Mouse (Mus musculus) limb, embryonic 12.5 days (tissue): Measurements from ENCODE around the gene Wdpcp. TPM values are rescaled to one million over a fixed set of nuclear protein-coding genes. Genes with fewer than 3 reads are reported as not detected.
A peak's percentile ranks its signal among the peaks of the same experiment; 100 is the strongest.

Experiments
- ATAC-seq: fragments of 200-750 bp; cut with Nextera tagmentation; 2 replicates; pipeline ENCODE4 v1.8.0; 2017; ENCODE audit warnings: low read depth, moderate TSS enrichment; ENCODE audit not compliant: insufficient number of reproducible peaks, insufficient read depth, low FRiP score, low TSS enrichment
- H3K27ac ChIP-seq: fragments of 300-500 bp; sonication (generic); 2 replicates; pipeline ENCODE4 v1.5.1; 2016; ENCODE audit warnings: mild to moderate bottlenecking, moderate library complexity
- H3K27me3 ChIP-seq: fragments of 300-500 bp; sonication (generic); 2 replicates; pipeline ENCODE4 v1.6.1; 2016; ENCODE audit warnings: mild to moderate bottlenecking, moderate library complexity
- H3K36me3 ChIP-seq: fragments of 300-500 bp; sonication (generic); 2 replicates; pipeline ENCODE4 v1.6.1; 2016; ENCODE audit warnings: mild to moderate bottlenecking, moderate library complexity
- H3K4me1 ChIP-seq: fragments of 300-500 bp; sonication (generic); replicated peaks from 2 replicates; pipeline ENCODE4 v1.6.1; 2016
- H3K4me2 ChIP-seq: fragments of 300-500 bp; sonication (generic); 2 replicates; pipeline ENCODE4 v1.6.1; 2016; ENCODE audit warnings: mild to moderate bottlenecking, moderate library complexity
- H3K4me3 ChIP-seq: fragments of 300-500 bp; sonication (generic); replicated peaks from 2 replicates; pipeline ENCODE4 v1.5.1; 2016; ENCODE audit warnings: mild to moderate bottlenecking
- H3K9ac ChIP-seq: fragments of 300-500 bp; sonication (generic); replicated peaks from 2 replicates; pipeline ENCODE4 v1.6.1; 2016; ENCODE audit warnings: mild to moderate bottlenecking, moderate library complexity
- H3K9me3 ChIP-seq: fragments of 300-500 bp; sonication (generic); 2 replicates; pipeline ENCODE4 v1.6.1; 2016; ENCODE audit warnings: mild to moderate bottlenecking, moderate library complexity
- WGBS: fragments of 180-500 bp; shearing (Covaris S2); methylation state at CpG from one replicate; pipeline ENCODE4 v1.1.7; 2016; 5-methylcytosine and 5-hydroxymethylcytosine counted together
- polyA plus RNA-seq: library from polyadenylated mRNA; unstranded; fragments of >200 nt; fragmentation: Nextera tagmentation; extraction: Ambion mirVana; gene quantifications from 2 replicates; pipeline ENCODE4 v1.2.1, GENCODE M21; 2016

Gene Wdpcp
- polyA plus RNA-seq, 1 experiment from 2014 or later = 10.6 TPM

DNA sequence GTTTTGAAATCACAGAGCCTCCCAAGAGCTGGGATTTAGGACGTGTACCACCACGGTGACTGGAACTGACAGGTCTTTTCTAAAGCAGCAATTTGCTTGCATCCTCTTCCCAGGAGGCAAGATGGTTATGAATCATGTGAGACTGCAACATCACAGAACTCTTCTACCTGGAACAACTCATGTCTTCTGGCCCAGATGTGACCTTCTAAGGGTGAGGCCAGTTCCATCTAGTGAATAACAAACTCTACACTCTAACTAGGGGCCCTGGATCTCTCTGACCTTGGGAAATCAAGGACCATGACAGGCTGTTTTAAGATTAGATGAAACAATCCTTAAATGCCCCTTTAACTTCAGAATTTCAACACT lies 1.9 kb upstream of the Wdpcp start:
- Histone ChIP-seq H3K27ac (no peak overlapping the region), H3K36me3 (peaks cover 8% of the 10 kb centered on the region), H3K27me3 (no peaks in the 10 kb centered on the region), H3K4me1 (peaks cover 27% of the 10 kb centered on the region), H3K4me2 (peak overlapping the region; percentile 75), H3K9ac (0 out of 2 replicates have a peak overlapping the region, but pooled peaks have one; percentile 2), H3K9me3 (no peaks in the 10 kb centered on the region), H3K4me3 (no peak overlapping the region)
- ATAC-seq = no peak
- 82% methylated on average over 2 of the region's 2 CpGs for WGBS

DNA sequence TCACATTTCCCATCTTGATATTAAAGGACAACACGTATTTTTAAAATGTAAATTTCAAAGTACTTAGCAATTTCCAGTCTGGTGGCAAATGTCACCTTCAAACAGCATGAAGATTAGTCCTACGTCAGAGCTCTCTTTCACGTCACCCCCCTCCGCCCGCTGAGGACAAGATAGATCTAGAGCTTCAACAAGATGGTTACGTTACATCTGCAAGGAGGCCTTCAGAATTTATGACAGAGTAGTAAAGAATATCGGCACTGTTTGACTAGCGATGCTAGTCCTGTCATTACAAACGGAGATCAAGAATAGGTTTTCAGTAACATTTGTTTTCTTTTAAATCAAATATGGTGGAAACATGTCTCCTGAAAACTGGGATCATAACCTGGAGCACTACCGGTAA lies 1.1 kb upstream of the Wdpcp start:
- no peak for ATAC-seq

DNA sequence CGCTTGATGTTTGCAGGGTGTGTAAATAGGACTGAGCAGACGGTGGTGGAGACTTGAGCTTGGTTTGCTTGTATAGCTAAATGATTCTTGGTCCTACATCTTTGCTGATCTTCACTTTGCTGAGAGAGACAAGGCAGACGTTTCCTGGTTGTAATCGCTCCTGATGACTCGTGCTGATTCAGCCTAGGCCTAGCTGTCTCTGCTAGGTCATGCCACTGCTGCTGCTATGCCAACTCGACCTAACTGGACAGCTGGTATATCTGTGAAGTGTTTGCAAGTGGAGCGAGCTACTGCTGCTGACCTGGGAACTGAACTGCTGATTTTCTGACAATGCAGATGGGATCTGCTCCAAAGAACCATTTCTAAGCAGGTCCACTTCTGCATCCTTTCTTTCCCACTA lies 9.4 kb downstream of the Wdpcp start:
- H3K36me3 ChIP-seq = no peaks in the 10 kb centered on the region
- ATAC-seq = no peak
- no peaks in the 10 kb centered on the region for H3K4me1 ChIP-seq
- no peak overlapping the region for H3K4me3 ChIP-seq
- H3K9me3 ChIP-seq = no peaks in the 10 kb centered on the region
- no peak overlapping the region for H3K9ac ChIP-seq
- 79% methylated on average over 7 of the region's 7 CpGs for WGBS
- no peaks in the 10 kb centered on the region for H3K27me3 ChIP-seq
- H3K4me2 ChIP-seq = no peak overlapping the region
- H3K27ac ChIP-seq = no peak overlapping the region

More for the DNA sequence above, 1.1 kb upstream of the Wdpcp start:
- Histone ChIP-seq H3K9me3 (no peaks in the 10 kb centered on the region), H3K36me3 (no peaks in the 10 kb centered on the region), H3K4me2 (peak overlapping the region; percentile 75), H3K4me3 (peak overlapping the region; percentile 77), H3K27ac (no peak overlapping the region), H3K9ac (peak overlapping the region; percentile 75), H3K4me1 (peaks cover 25% of the 10 kb centered on the region), H3K27me3 (no peaks in the 10 kb centered on the region)
- WGBS = 13% methylated on average over 10 of the region's 10 CpGs

DNA sequence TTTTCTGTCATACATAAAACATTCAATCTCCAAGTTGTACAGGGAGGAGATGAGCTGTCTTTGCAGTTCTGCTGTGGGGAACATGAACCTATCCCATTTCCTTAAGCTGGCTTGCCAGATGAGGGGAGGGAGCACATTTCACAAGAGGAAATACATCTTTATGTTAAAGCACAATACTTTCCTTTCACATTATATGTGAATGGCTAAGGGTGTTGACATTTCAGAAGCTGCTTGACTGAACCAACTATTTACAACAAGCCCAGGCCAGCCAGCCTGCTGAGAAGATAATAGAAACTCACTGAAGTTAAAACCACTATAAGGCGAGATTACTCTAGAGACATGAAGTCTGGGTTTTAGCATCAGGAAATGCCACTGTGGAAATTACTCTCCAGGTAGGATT lies 11.3 kb downstream of the Wdpcp start:
- no peak for ATAC-seq
- no peaks in the 10 kb centered on the region for H3K9me3 ChIP-seq

DNA sequence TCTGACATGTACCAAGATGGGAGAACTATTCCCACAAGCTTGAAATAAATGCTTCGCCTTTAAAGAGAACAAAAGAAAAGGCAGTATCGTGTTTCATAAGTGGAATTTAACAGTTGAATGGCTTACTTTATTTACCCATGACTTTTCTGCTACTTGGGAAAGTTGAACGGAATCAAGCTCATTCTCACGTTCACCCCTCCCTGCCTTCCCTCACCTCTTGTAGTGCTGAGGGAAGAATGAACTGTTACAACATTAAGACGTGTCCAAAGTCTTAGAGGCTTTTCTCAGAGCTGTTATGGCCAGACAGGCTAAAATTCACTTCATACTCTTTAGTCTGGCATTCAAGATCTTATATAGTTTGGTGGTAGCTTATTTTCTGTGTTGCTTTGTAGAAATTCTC lies 30.5 kb downstream of the Wdpcp start:
- Histone ChIP-seq H3K9ac (no peak overlapping the region), H3K36me3 (no peaks in the 10 kb centered on the region), H3K4me2 (no peak overlapping the region), H3K27ac (no peak overlapping the region), H3K4me3 (no peak overlapping the region), H3K9me3 (no peaks in the 10 kb centered on the region), H3K4me1 (0 out of 2 replicates have a peak, but pooled peaks cover 3% of the 10 kb centered on the region), H3K27me3 (no peaks in the 10 kb centered on the region)
- ATAC-seq = no peak
- WGBS = 50% methylated on average over 5 of the region's 5 CpGs

More for the DNA sequence above, 11.3 kb downstream of the Wdpcp start:
- Histone ChIP-seq H3K9ac (no peak overlapping the region), H3K27ac (no peak overlapping the region), H3K36me3 (no peaks in the 10 kb centered on the region), H3K4me2 (no peak overlapping the region), H3K4me1 (no peaks in the 10 kb centered on the region), H3K27me3 (no peaks in the 10 kb centered on the region), H3K4me3 (no peak overlapping the region)
- WGBS = 40% methylated on average over 1 of the region's 1 CpGs

DNA sequence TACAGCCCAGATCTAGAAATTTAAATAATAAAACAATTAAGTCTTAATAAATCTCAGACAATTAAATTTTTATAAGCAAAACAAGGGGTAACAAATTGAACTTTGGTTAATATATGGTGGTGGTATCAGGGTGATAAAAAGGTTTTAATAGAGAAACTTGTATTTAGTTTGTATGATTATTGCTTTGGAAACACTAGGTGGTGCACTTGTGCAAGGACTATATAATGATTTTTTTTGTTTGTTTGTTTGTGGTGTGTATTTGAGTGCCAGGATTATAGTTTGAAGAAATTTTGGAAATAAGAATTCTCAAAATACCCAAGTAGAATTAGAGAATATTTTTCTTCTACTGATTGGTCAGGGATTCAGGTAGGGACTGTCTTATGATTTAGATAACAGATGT lies 43.9 kb downstream of the Wdpcp start:
- no peaks in the 10 kb centered on the region for H3K4me1 ChIP-seq
- no peaks in the 10 kb centered on the region for H3K27me3 ChIP-seq
- no peak for ATAC-seq
- H3K4me3 ChIP-seq = no peak overlapping the region
- H3K9me3 ChIP-seq = no peaks in the 10 kb centered on the region
- no peak overlapping the region for H3K9ac ChIP-seq
- H3K27ac ChIP-seq = no peak overlapping the region
- no peaks in the 10 kb centered on the region for H3K36me3 ChIP-seq
- no peak overlapping the region for H3K4me2 ChIP-seq

DNA sequence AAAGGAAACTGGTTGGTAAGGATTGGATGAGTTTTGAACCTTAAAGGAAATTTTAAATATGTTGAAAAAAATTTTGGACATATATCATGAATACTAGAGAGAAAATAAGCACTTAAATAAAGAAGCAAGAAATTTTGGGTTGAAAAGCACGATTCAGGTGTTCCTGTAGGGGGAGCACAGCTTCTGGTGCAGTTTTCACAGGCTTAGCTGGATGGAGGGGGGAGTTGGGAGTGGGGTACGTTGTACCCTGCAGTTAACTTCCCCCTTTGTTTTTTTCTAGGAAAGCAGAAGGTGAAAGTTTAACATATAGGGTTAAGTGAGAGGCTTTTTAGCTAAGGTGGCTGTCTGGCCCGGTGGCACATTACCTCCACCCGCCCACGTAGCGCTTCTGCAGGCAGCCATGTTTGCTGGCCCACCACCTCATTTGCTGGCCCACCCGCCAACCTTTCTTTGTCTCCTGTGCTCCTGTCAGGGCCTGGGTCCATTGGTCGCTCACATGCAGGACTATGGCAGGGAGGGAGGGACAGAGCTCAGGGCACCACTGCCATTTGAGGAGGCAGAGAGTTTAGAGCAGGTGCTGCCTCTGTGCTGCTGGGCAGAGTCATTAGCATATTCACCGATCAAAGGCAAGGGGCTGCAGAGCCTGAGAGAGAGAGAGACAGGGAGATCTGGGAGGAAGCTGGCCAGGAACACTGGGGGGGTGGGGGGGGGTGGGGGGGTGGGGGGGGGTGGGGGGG lies 62.3 kb downstream of the Wdpcp start:
- H3K27me3 ChIP-seq = no peaks in the 10 kb centered on the region

DNA sequence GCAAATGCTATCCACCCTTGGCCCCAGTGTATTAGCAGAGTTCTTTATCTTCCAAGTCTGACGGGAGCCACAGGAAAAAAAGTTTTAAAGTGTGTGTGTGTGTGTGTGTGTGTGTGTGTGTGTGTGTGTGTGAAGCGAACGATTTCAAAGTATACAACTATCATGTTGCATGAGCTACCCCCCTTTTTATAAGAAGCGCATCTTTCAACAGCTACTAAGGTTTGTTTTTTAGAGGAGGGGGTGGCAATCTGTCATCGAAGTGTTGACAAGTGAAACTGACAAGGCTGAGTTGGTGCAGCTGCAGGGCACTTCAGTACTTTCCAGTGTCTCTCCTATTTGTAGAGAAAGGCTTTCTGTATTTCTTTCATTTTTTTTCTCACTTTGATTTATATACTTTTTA lies 66.3 kb downstream of the Wdpcp start:
- 25% methylated on average over 5 of the region's 5 CpGs for WGBS
- no peaks in the 10 kb centered on the region for H3K36me3 ChIP-seq

More for the DNA sequence above, 62.3 kb downstream of the Wdpcp start:
- Histone ChIP-seq H3K4me2 (no peak overlapping the region), H3K4me1 (no peaks in the 10 kb centered on the region), H3K9ac (no peak overlapping the region), H3K9me3 (0 out of 2 replicates have a peak, but pooled peaks cover 4% of the 10 kb centered on the region), H3K4me3 (no peak overlapping the region), H3K36me3 (no peaks in the 10 kb centered on the region), H3K27ac (no peak overlapping the region)
- WGBS = 65% methylated on average over 9 of the region's 9 CpGs
- no peak for ATAC-seq

DNA sequence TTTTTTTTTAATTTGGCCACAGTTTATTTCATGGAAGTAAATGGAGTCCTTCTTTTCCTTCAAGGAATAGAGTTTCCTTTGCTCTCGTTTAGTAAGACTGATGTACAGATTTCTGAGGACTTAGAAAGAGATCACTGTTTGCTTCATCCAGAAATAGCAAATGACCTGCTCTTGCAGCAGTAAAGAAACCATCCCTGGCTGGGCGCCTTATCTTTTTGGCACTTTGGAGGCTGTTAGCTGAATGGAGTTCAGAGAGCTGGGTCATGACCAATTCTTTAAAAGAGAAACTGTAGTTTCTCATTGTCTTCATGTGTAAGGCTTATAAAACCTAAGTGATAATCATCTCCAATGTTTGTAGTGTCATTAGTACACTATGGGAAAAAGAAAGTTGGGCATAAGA lies 67.5 kb downstream of the Wdpcp start:
- Histone ChIP-seq H3K4me3 (no peak overlapping the region), H3K27ac (no peak overlapping the region), H3K9me3 (no peaks in the 10 kb centered on the region), H3K9ac (no peak overlapping the region), H3K4me1 (no peaks in the 10 kb centered on the region), H3K36me3 (no peaks in the 10 kb centered on the region), H3K27me3 (no peaks in the 10 kb centered on the region), H3K4me2 (no peak overlapping the region)
- 53% methylated on average over 2 of the region's 2 CpGs for whole genome bisulfite sequencing
- no peak for ATAC-seq

More for the DNA sequence above, 66.3 kb downstream of the Wdpcp start:
- Histone ChIP-seq H3K27me3 (no peaks in the 10 kb centered on the region), H3K4me1 (no peaks in the 10 kb centered on the region), H3K27ac (no peak overlapping the region), H3K4me3 (no peak overlapping the region), H3K4me2 (no peak overlapping the region), H3K9ac (no peak overlapping the region), H3K9me3 (no peaks in the 10 kb centered on the region)
- no peak for ATAC-seq

DNA sequence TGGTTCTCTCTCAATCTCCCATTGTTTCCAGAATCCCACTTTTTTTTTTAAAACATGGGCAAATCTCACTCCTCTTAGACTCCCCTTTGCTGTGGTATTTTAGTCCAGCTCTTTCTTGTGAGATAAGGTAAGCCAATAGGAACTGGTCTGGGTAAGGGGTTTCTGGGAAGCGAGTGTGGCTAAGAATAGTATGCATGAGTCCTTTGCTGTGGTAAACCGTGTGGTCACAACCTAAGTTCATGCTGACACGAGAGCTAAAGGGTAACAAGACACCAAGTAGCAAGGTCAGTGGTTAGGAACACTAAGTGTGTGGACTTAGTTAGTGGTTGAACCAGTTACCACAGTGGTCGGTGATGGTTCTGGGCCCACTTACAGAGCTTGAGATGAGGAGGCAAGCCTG lies 72.2 kb downstream of the Wdpcp start:
- WGBS = 60% methylated on average over 4 of the region's 4 CpGs

DNA sequence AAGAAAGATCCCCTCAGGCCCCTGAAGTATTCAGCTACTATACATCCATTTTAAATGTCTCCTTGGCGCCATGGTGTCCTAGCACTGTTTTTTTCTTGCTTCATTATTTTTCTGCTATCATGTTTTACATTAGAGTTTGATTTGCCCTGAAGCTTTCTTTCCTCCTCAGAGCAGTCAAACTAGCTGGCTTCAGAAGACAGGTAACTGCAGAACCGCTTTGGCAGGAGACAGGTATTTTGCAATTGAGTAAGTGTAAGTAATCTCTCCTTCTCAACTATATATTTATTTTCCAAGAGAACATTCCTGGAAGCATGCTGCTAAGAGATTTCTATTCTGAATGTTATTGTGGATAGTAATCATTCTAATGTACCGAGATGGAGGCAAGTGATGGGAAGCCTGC lies 74.1 kb downstream of the Wdpcp start:
- Histone ChIP-seq H3K4me1 (no peaks in the 10 kb centered on the region), H3K4me3 (no peak overlapping the region), H3K27ac (no peak overlapping the region), H3K36me3 (no peaks in the 10 kb centered on the region), H3K4me2 (no peak overlapping the region), H3K9ac (no peak overlapping the region), H3K27me3 (no peaks in the 10 kb centered on the region), H3K9me3 (no peaks in the 10 kb centered on the region)
- 76% methylated on average over 3 of the region's 3 CpGs for WGBS
- ATAC-seq = no peak

More for the DNA sequence above, 72.2 kb downstream of the Wdpcp start:
- no peaks in the 10 kb centered on the region for H3K36me3 ChIP-seq
- no peak overlapping the region for H3K9ac ChIP-seq
- H3K4me2 ChIP-seq = no peak overlapping the region
- H3K4me1 ChIP-seq = no peaks in the 10 kb centered on the region
- no peak overlapping the region for H3K4me3 ChIP-seq
- H3K27me3 ChIP-seq = no peaks in the 10 kb centered on the region
- no peak for ATAC-seq
- H3K27ac ChIP-seq = no peak overlapping the region
- no peaks in the 10 kb centered on the region for H3K9me3 ChIP-seq

DNA sequence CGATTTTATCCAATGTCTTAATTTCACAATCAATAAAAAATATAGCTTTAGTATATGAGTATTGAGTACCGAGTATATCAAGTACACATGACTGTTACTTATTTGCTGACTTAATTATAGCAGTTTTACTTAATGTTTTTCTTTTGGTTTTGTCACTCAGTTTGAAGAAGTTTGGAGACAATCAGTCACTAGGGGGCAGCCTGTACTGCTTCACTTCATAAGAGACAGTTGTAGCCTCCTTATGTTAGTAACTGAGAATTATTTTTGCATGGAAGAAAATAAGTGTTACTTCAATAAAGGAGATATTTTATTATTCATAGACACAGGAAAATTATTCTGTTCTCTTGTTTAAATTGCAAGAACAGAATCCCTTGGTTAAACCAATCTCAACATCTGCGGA lies 87.0 kb downstream of the Wdpcp start:
- H3K36me3 ChIP-seq = no peaks in the 10 kb centered on the region
- H3K4me1 ChIP-seq = no peaks in the 10 kb centered on the region
- no peak overlapping the region for H3K9ac ChIP-seq
- H3K4me2 ChIP-seq = no peak overlapping the region
- no peak for ATAC-seq
- no peaks in the 10 kb centered on the region for H3K27me3 ChIP-seq
- no peak overlapping the region for H3K27ac ChIP-seq
- H3K9me3 ChIP-seq = no peaks in the 10 kb centered on the region
- 71% methylated on average over 3 of the region's 3 CpGs for WGBS
- H3K4me3 ChIP-seq = no peak overlapping the region
